Mouse (Mus musculus) ES-E14 (cell line): ENCODE results near the gene Gulp1. TPM values are rescaled to one million over a fixed set of nuclear protein-coding genes. Genes with fewer than 3 reads are reported as not detected.
A peak's percentile ranks its signal among the peaks of the same experiment; 100 is the strongest.

Experiments
- DNase-seq: peaks from one replicate; pipeline ENCODE4 v3.0.0-alpha.2; 2013; ENCODE audit warnings: low read depth, low spot score
- H3K27ac ChIP-seq: 2 replicates; pipeline ENCODE4 v1.5.1; 2012; ENCODE audit warnings: low read depth, mild to moderate bottlenecking, low read length, moderate library complexity, mixed read lengths; ENCODE audit not compliant: poor library complexity, insufficient read depth, severe bottlenecking
- H3K36me3 ChIP-seq: 2 replicates; pipeline ENCODE4 v1.6.1; 2012; ENCODE audit warnings: mild to moderate bottlenecking, low read length, moderate library complexity, mixed read lengths; ENCODE audit not compliant: control insufficient read depth, poor library complexity, insufficient read depth, severe bottlenecking
- H3K4me1 ChIP-seq, 2 experiments: fragments of 150-350 bp in 1 of 2; sonication (generic) in 1 of 2; 2 replicates each; pipeline ENCODE4 v1.6.1; 2012; ENCODE audit warnings: low read length in 2 of 2, mild to moderate bottlenecking in 1 of 2, mixed read lengths in 1 of 2; ENCODE audit not compliant: control insufficient read depth in 2 of 2, insufficient read depth in 2 of 2, poor library complexity in 1 of 2
- H3K4me3 ChIP-seq, 2 experiments: fragments of 150-350 bp in 1 of 2; sonication (generic) in 1 of 2; 2 replicates each; pipeline ENCODE4 v1.5.1; 2012; ENCODE audit warnings: low read length in 2 of 2, low read depth in 1 of 2, mild to moderate bottlenecking in 1 of 2, mixed read lengths in 1 of 2; ENCODE audit not compliant: insufficient read depth in 1 of 2, poor library complexity in 1 of 2, severe bottlenecking in 1 of 2
- H3K9ac ChIP-seq: 2 replicates; pipeline ENCODE4 v1.6.1; 2012; ENCODE audit warnings: low read depth, mild to moderate bottlenecking, low read length, mixed read lengths; ENCODE audit not compliant: poor library complexity, insufficient read depth, severe bottlenecking
- H3K9me3 ChIP-seq: fragments of 150-350 bp; sonication (generic); 2 replicates; pipeline ENCODE4 v1.6.1; 2012; ENCODE audit warnings: low read depth, mild to moderate bottlenecking, low read length; ENCODE audit not compliant: control insufficient read depth, insufficient read depth
- CHD2 ChIP-seq: IDR thresholded peaks from 2 replicates; pipeline ENCODE4 v1.6.1; 2014; ENCODE audit warnings: mild to moderate bottlenecking, low read depth, low read length, inconsistent platforms
- HCFC1 ChIP-seq: IDR thresholded peaks from 2 replicates; pipeline ENCODE4 v1.6.1; 2012; ENCODE audit warnings: low read length, inconsistent platforms, borderline replicate concordance; ENCODE audit not compliant: insufficient read depth
- MAFK ChIP-seq: IDR thresholded peaks from 2 replicates; pipeline ENCODE4 v1.6.1; 2014; ENCODE audit warnings: mild to moderate bottlenecking, low read depth, low read length, inconsistent platforms; ENCODE audit not compliant: insufficient read depth
- ZC3H11A ChIP-seq: IDR thresholded peaks from 2 replicates; pipeline ENCODE4 v1.6.1; 2012; ENCODE audit warnings: low read depth, mild to moderate bottlenecking, inconsistent platforms, low read length, borderline replicate concordance
- ZNF384 ChIP-seq: IDR thresholded peaks from 2 replicates; pipeline ENCODE4 v1.6.1; 2012; ENCODE audit warnings: low read depth, low read length, inconsistent platforms
- in situ Hi-C, 2 experiments: fragments of 600-800 bp; cut with MboI; formaldehyde crosslinking; loops; one replicate each; pipeline ENCODE4 v1.15.1; 2025; ENCODE audit warnings: low sequenced_read_pairs in 2 of 2, inconsistent platforms in 1 of 2; ENCODE audit not compliant: unreplicated experiment in 2 of 2
- total RNA-seq: library from RNA; depleted of rRNA; stranded (reverse); fragments of 300-350 nt; gene quantifications from 2 replicates; pipeline ENCODE4 v1.2.3, GENCODE M21; 2012

The Gulp1 gene
- total RNA-seq, 1 experiment, result 3.7 TPM

DNA sequence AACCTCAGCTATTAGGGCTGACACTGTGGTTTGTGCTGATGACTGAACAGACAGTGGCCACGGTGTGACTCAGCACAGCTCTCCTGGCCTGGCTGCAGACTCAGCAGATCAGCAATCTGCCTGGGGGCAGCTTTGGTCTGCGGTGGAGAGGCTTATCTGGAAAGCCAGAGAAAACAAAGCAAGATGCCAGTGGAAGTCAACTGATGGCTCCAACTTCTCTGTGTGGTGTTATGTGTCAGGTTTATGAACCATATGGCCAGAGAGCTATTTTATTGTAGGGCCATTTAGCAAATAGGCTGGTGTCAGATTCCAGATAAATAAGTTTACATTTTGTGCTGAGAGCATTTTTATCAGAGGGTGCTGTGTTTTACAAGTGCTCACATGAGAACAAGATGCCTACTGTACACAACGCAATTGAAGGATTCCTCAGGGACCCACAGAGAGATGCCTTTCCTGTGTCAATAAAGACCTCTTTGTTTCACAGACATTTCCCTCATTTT, 33.6 kb downstream of the Gulp1 start:
- Histone ChIP-seq H3K27ac (no peak overlapping the region), H3K9ac (no peak overlapping the region), H3K36me3 (no peaks in the 10 kb centered on the region), H3K4me1 (no peaks in the 10 kb centered on the region), H3K4me3 (no peak overlapping the region), H3K9me3 (no peaks in the 10 kb centered on the region)
- in situ Hi-C loops, result no loop called here
- TF ChIP-seq CHD2, result no peak
- TF ChIP-seq MAFK, result peak; percentile 71
- no peak for DNase-seq

DNA sequence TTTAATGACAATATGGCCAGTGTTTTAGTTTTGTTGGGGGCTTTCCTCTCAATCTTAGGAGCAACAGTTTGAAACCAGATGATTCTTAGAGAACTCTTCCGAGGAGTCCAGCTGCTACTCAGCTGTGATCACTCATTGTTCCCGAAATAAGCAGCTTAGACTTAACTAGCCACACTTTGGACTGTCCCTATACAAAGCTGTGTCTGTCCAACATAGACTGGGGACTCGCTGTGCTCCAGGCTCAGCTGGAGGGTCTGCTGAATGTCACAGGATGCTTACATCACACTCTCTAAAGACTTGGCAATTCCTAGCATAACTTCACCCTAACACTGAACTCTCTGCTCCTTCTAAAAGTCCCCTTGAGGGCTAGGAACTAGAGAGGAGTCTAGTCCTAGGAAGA, 40.4 kb downstream of the Gulp1 start:
- in situ Hi-C loops, result no loop called here
- DNase-seq, result no peak
- no peak overlapping the region for H3K4me3 ChIP-seq
- no peaks in the 10 kb centered on the region for H3K36me3 ChIP-seq
- H3K27ac ChIP-seq, result no peak overlapping the region
- H3K4me1 ChIP-seq, result no peaks in the 10 kb centered on the region
- TF ChIP-seq ZC3H11A (no peak), ZNF384 (no peak), MAFK (no peak), CHD2 (no peak), HCFC1 (no peak)
- no peak overlapping the region for H3K9ac ChIP-seq
- H3K9me3 ChIP-seq, result no peaks in the 10 kb centered on the region

DNA sequence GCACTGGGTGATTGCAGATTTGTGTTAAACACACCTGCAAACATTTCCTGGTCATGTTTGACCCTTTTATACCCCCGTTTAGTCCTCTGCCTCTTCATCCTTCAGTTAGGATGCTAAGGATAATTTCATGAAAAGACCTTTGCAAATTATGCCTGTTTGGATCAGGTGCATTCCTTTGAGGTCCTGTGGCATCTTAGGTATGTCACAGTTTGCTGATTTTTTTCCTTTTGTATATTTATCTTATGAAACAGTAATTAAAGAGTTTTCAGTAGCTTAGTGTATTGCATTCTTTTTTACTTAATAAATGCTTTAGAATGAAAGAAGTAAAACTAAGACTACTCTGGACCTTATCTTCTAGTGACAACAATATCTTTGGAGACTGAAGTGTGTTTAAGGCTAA, 41.8 kb downstream of the Gulp1 start:
- DNase-seq, result no peak
- Histone ChIP-seq H3K36me3 (no peaks in the 10 kb centered on the region), H3K9ac (no peak overlapping the region), H3K9me3 (no peaks in the 10 kb centered on the region), H3K27ac (no peak overlapping the region), H3K4me1 (no peaks in the 10 kb centered on the region), H3K4me3 (no peak overlapping the region)
- TF ChIP-seq HCFC1 (no peak), ZC3H11A (no peak), MAFK (no peak), CHD2 (no peak), ZNF384 (no peak)
- in situ Hi-C loops, result no loop called here

DNA sequence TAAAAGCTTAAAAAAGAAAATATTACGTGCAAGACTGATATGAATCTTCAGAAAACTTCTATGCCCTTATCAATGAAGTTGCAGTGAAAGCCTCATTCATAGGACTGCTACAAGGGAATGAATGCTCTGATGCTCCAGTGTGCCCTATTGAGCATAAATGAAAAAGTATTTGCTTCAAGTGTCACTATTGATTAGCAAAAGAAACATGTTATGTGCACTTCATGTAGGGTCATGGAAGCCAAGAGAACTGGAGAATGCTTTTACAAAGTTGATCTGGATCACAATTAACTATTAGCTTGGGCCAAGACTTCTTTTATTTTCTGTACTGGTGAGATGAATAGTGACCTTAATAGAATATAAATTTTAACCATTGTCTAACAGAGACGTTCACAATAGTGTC, 47.0 kb downstream of the Gulp1 start:
- in situ Hi-C loops, result no loop called here
- Histone ChIP-seq H3K9me3 (no peaks in the 10 kb centered on the region), H3K36me3 (no peaks in the 10 kb centered on the region), H3K9ac (no peak overlapping the region), H3K4me3 (no peak overlapping the region), H3K27ac (no peak overlapping the region), H3K4me1 (no peaks in the 10 kb centered on the region)
- TF ChIP-seq MAFK, result no peak
- TF ChIP-seq ZC3H11A, result no peak
- no peak for TF ChIP-seq CHD2
- no peak for TF ChIP-seq HCFC1
- no peak for TF ChIP-seq ZNF384
- DNase-seq, result no peak
